Mouse (Mus musculus) neural tube, embryonic 13.5 days (tissue): ENCODE results near the gene Alg11. TPM values are rescaled to one million over a fixed set of nuclear protein-coding genes. Genes with fewer than 3 reads are reported as not detected.

Source experiments
- ATAC-seq: fragments of 200-750 bp; cut with Nextera tagmentation; 2 replicates; pipeline ENCODE4 v1.8.0; 2017; ENCODE audit warnings: low read depth, mild to moderate bottlenecking, moderate TSS enrichment, moderate library complexity
- H3K27ac ChIP-seq: fragments of 300-500 bp; sonication (generic); replicated peaks from 2 replicates; pipeline ENCODE4 v1.5.1; 2015; ENCODE audit warnings: moderate library complexity, mild to moderate bottlenecking, inconsistent platforms
- H3K27me3 ChIP-seq: fragments of 300-500 bp; sonication (generic); 2 replicates; pipeline ENCODE4 v1.6.1; 2015; ENCODE audit warnings: mild to moderate bottlenecking, inconsistent platforms
- H3K36me3 ChIP-seq: fragments of 300-500 bp; sonication (generic); 2 replicates; pipeline ENCODE4 v1.6.1; 2015; ENCODE audit warnings: mild to moderate bottlenecking, inconsistent platforms
- H3K4me1 ChIP-seq: fragments of 300-500 bp; sonication (generic); replicated peaks from 2 replicates; pipeline ENCODE4 v1.6.1; 2015; ENCODE audit warnings: inconsistent platforms
- H3K4me2 ChIP-seq: fragments of 300-500 bp; sonication (generic); 2 replicates; pipeline ENCODE4 v1.6.1; 2015; ENCODE audit warnings: inconsistent platforms, mild to moderate bottlenecking, moderate library complexity
- H3K4me3 ChIP-seq: fragments of 300-500 bp; sonication (generic); 2 replicates; pipeline ENCODE4 v1.5.1; 2015; ENCODE audit warnings: mild to moderate bottlenecking, inconsistent platforms
- H3K9ac ChIP-seq: fragments of 300-500 bp; sonication (generic); 2 replicates; pipeline ENCODE4 v1.6.1; 2015; ENCODE audit warnings: moderate library complexity, mild to moderate bottlenecking, inconsistent platforms
- H3K9me3 ChIP-seq: fragments of 300-500 bp; sonication (generic); 2 replicates; pipeline ENCODE4 v1.6.1; 2016; ENCODE audit warnings: inconsistent platforms
- WGBS: fragments of 180-500 bp; shearing (Covaris S2); methylation state at CpG from one replicate; pipeline ENCODE4 v1.1.7; 2015; 5-methylcytosine and 5-hydroxymethylcytosine counted together
- polyA plus RNA-seq: library from polyadenylated mRNA; unstranded; fragments of >200 nt; fragmentation: Nextera tagmentation; extraction: Ambion mirVana; gene quantifications from 2 replicates; pipeline ENCODE4 v1.2.1, GENCODE M21; 2015

Alg11 gene
- polyA plus RNA-seq, 1 experiment from 2014 or later, result 41.3 TPM

DNA sequence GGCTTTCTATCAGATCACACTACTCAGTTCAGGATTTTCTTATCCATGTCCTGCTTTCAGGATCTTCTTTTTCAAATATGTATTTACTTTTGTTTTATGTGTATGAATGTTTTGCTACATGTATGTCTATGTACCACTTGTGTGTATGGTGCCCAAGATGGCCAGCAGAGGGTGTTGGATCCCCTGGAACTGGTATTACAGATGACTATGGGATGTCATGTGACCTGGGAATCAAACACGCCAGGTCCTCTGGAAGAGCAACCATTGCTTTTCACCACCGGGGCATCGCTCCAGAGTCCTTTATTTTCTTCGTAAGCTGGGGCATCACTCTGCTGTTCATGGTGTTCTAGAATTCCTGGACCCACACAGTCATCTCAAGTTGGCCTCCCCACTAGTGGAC lies 28.7 kb downstream of the Alg11 start:
- no peaks in the 10 kb centered on the region for H3K9me3 ChIP-seq

DNA sequence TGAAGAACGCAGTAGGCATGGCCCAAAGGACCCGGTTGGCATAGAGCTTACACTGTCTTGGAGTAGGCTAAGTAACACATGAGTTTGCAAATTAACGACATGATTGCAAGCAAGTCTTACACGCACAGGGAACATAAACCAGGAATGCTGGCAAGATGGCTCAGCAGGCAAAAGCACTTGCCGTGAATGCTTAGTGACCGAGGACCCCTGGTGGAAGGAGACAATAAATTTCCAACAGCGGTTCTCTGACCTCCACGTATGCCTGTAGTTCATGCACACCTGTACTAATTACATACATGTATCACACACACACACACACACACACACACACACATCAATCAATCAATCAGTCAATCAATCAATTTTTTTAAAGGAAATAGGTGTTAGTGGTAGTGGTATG lies 31.0 kb downstream of the Alg11 start:
- H3K27me3 ChIP-seq, result no peaks in the 10 kb centered on the region
- H3K4me2 ChIP-seq, result no peak overlapping the region
- H3K4me3 ChIP-seq, result no peak overlapping the region
- no peaks in the 10 kb centered on the region for H3K4me1 ChIP-seq
- no peaks in the 10 kb centered on the region for H3K36me3 ChIP-seq
- H3K27ac ChIP-seq, result no peak overlapping the region
- ATAC-seq, result no peak
- WGBS, result 36% methylated on average over 8 of the region's 8 CpGs
- no peak overlapping the region for H3K9ac ChIP-seq
- H3K9me3 ChIP-seq, result no peaks in the 10 kb centered on the region

More for the DNA sequence above, 28.7 kb downstream of the Alg11 start:
- no peak for ATAC-seq
- Histone ChIP-seq H3K27me3 (no peaks in the 10 kb centered on the region), H3K4me1 (no peaks in the 10 kb centered on the region), H3K36me3 (no peaks in the 10 kb centered on the region), H3K9ac (no peak overlapping the region), H3K4me2 (no peak overlapping the region), H3K4me3 (no peak overlapping the region), H3K27ac (no peak overlapping the region)
- whole genome bisulfite sequencing, result 88% methylated on average over 4 of the region's 4 CpGs

DNA sequence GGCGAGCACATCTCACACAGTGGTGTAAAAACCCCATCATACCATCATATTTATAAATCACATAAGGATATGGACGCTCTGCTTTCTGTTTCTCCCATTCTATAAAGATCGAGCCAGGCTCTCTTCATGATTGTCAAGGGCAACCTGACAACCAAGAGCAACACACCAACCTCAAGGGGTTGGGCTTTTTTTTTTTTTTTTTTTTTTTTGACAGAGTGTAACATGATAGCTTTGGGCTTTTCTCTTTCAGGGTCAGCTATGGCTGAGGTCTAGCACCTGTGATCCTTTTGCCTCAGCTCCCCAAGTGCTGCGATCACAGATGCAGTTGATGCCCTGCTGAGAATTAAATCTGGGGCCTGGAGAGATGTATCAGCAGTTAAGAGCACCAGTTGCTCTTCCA lies 46.5 kb downstream of the Alg11 start:
- WGBS, result 81% methylated on average over 4 of the region's 4 CpGs
- no peak overlapping the region for H3K9ac ChIP-seq

More for the DNA sequence above, 46.5 kb downstream of the Alg11 start:
- Histone ChIP-seq H3K4me3 (no peak overlapping the region), H3K4me2 (no peak overlapping the region), H3K27ac (no peak overlapping the region), H3K4me1 (no peaks in the 10 kb centered on the region), H3K27me3 (no peaks in the 10 kb centered on the region), H3K36me3 (no peaks in the 10 kb centered on the region), H3K9me3 (no peaks in the 10 kb centered on the region)
- ATAC-seq, result no peak

Other genes starting within 250 kb of the Alg11 start
- gene Defb50, start 237.2 kb upstream of the Alg11 start, polyA plus RNA-seq, result not detected in 2 replicates
- gene Defb2, start 220.8 kb upstream of the Alg11 start, polyA plus RNA-seq, result not detected in 2 replicates
- gene Defb10, start 201.8 kb upstream of the Alg11 start, polyA plus RNA-seq, result not detected in 2 replicates
- gene Defb9, start 175.3 kb upstream of the Alg11 start, polyA plus RNA-seq, result not detected in 2 replicates
- gene Defb11, start 154.3 kb upstream of the Alg11 start, polyA plus RNA-seq, result 6.7 TPM in 1 of 2 replicates, not detected in the other
- gene Defb15, start 128.0 kb upstream of the Alg11 start, polyA plus RNA-seq, result not detected in 2 replicates
- gene Defb35, start 122.4 kb upstream of the Alg11 start, polyA plus RNA-seq, result not detected in 2 replicates
- not detected in 2 replicates for gene Defb13, start 114.0 kb upstream of the Alg11 start, polyA plus RNA-seq
- gene Fam90a1a, start 102.0 kb upstream of the Alg11 start, polyA plus RNA-seq, result not detected in 2 replicates
- not detected in 2 replicates for gene Ccdc70, start 90.9 kb upstream of the Alg11 start, polyA plus RNA-seq
- 0.99 and 1.3 TPM in 2 replicates for gene Atp7b, start 416 bp upstream of the Alg11 start, polyA plus RNA-seq
- gene Nek5, start 64.3 kb downstream of the Alg11 start, polyA plus RNA-seq, result 0.17 and 0.32 TPM in 2 replicates
- 8.3 and 9.1 TPM in 2 replicates for gene Nek3, start 105.7 kb downstream of the Alg11 start, polyA plus RNA-seq
- 15.5 and 20.4 TPM in 2 replicates for gene Ckap2, start 125.1 kb downstream of the Alg11 start, polyA plus RNA-seq
- gene Vps36, start 132.1 kb downstream of the Alg11 start, polyA plus RNA-seq, result 43.8 and 44.5 TPM in 2 replicates
- 8.3 and 8.8 TPM in 2 replicates for gene Thsd1, start 166.6 kb downstream of the Alg11 start, polyA plus RNA-seq
- gene Tpte, start 222.7 kb downstream of the Alg11 start, polyA plus RNA-seq, result not detected in 2 replicates